Mouse (Mus musculus) layer of hippocampus, postnatal 25 days (tissue): ENCODE measurements at regions not wholly inside any gene's neighbourhood (a gene's known extent, or its start where the extent isn't known, plus 50 kb on each side); places are given as distances from the start of the nearest gene placed in this dataset.

Experiments
- DNase-seq, 2 experiments: peaks; one replicate each; pipeline ENCODE4 v3.0.0; 2022; ENCODE audit warnings: mixed read lengths in 2 of 2, low spot score in 1 of 2; ENCODE audit errors: extremely low spot score in 1 of 2

GRCm38 (mm10) chr2:147560426-147561155 lies 198.9 kb downstream of the Pax1 start:
- DNase-seq = no peak

- no peak for DNase-seq
Measured at GRCm38 (mm10) chr2:147529161-147529560, 167.4 kb downstream of the Pax1 start.

GRCm38 (mm10) chr2:147515436-147515835 lies 153.7 kb downstream of the Pax1 start:
- no peak for DNase-seq

- DNase-seq = no peak
Measured at GRCm38 (mm10) chr2:147514748-147515147, 153.0 kb downstream of the Pax1 start.

- no peak for DNase-seq
Measured at GRCm38 (mm10) chr2:147503962-147504361, 142.2 kb downstream of the Pax1 start.

GRCm38 (mm10) chr2:147498731-147499130 lies 137.0 kb downstream of the Pax1 start:
- no peak for DNase-seq

GRCm38 (mm10) chr2:147455932-147456331 lies 94.2 kb downstream of the Pax1 start:
- no peak for DNase-seq

GRCm38 (mm10) chr2:147454362-147455257 lies 92.9 kb downstream of the Pax1 start:
- DNase-seq = peak in 1 of 2 experiments; percentile 25
